Mouse (Mus musculus) intestine, embryonic 16.5 days (tissue): Measurements from ENCODE around the gene Slc47a1. TPM values are rescaled to one million over a fixed set of nuclear protein-coding genes. Genes with fewer than 3 reads are reported as not detected.

Experiments used
- ATAC-seq: fragments of 200-750 bp; cut with Nextera tagmentation; 2 replicates; pipeline ENCODE4 v1.8.0; 2017; ENCODE audit warnings: moderate TSS enrichment, moderate library complexity
- H3K27ac ChIP-seq: fragments of 300-500 bp; sonication (generic); 2 replicates; pipeline ENCODE4 v1.5.1; 2014; ENCODE audit warnings: mild to moderate bottlenecking, low read length
- H3K27me3 ChIP-seq: fragments of 300-500 bp; sonication (generic); replicated peaks from 2 replicates; pipeline ENCODE4 v1.6.1; 2014; ENCODE audit warnings: low read length, control low read depth, mixed read lengths; ENCODE audit not compliant: control insufficient read depth, insufficient read depth
- H3K36me3 ChIP-seq: fragments of 300-500 bp; sonication (generic); 2 replicates; pipeline ENCODE4 v1.6.1; 2014; ENCODE audit warnings: low read length, control low read depth; ENCODE audit not compliant: control insufficient read depth, insufficient read depth
- H3K4me1 ChIP-seq: fragments of 300-500 bp; sonication (generic); 2 replicates; pipeline ENCODE4 v1.6.1; 2014; ENCODE audit warnings: low read length, control low read depth, mixed read lengths; ENCODE audit not compliant: control insufficient read depth, insufficient read depth
- H3K4me2 ChIP-seq: fragments of 300-500 bp; sonication (generic); 2 replicates; pipeline ENCODE4 v1.6.1; 2014; ENCODE audit warnings: low read depth, low read length, control low read depth
- H3K4me3 ChIP-seq: fragments of 300-500 bp; sonication (generic); 2 replicates; pipeline ENCODE4 v1.5.1; 2014; ENCODE audit warnings: mild to moderate bottlenecking, low read length
- H3K9ac ChIP-seq: fragments of 300-500 bp; sonication (generic); 2 replicates; pipeline ENCODE4 v1.6.1; 2014; ENCODE audit warnings: low read depth, low read length
- H3K9me3 ChIP-seq: fragments of 300-500 bp; sonication (generic); 2 replicates; pipeline ENCODE4 v1.6.1; 2016; ENCODE audit warnings: low read length, control low read depth; ENCODE audit not compliant: control insufficient read depth
- WGBS: fragments of 180-500 bp; shearing (Covaris S2); extraction: QIAGEN DNeasy Blood & Tissue Kit; methylation state at CpG from one replicate; pipeline ENCODE4 v1.1.7; 2014; 5-methylcytosine and 5-hydroxymethylcytosine counted together
- polyA plus RNA-seq: library from polyadenylated mRNA; unstranded; fragments of >200 nt; fragmentation: Nextera tagmentation; extraction: Ambion mirVana; gene quantifications from 2 replicates; pipeline ENCODE4 v1.2.1, GENCODE M21; 2015

Gene Slc47a1
- polyA plus RNA-seq, 1 experiment from 2014 or later, result 12.5 TPM

DNA sequence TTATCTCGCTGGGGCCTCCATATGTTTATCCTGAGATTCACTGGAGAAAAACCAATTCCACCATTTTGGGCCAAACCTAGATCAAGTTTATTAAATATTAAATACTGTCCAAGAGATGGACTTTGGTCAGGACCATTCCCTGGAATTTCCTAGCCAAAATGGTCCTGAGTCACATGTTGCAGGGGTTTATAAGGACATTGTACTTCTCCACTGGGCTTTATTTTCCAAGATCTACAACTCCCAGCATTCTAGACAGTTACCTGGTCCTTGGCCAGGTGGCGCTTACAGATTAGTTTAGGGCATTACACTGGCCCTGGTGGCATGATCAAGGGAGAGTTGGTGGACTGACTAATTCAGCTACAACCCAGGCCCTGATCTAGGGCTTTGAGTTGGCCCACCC lies 82.6 kb downstream of the Slc47a1 start:
- ATAC-seq, result no peak
- no peak overlapping the region for H3K4me2 ChIP-seq
- WGBS, result 92% methylated on average over 2 of the region's 2 CpGs

DNA sequence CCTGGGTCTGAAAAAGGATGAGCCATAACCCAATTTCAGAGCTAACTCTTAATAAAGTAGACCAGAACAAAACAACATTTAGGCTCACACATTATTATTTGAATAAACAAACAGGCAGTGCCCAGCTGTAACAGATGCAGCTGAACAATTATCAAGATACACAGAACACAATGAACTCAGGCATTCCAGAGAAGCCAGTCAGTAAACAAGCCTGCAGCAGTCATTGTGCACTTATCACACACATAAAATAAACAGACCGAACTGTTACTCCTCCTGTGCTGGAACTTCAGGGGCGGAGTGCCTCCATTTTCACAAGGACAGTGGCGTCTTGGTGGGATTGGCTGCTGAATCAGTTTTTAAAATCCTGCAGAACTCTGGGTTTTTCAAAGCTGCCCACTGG lies 83.7 kb downstream of the Slc47a1 start:
- no peak overlapping the region for H3K4me3 ChIP-seq
- H3K4me2 ChIP-seq, result no peak overlapping the region
- H3K9ac ChIP-seq, result no peak overlapping the region
- 60% methylated on average over 3 of the region's 3 CpGs for WGBS
- 0 out of 2 replicates have a peak, but pooled peaks cover 3% of the 10 kb centered on the region for H3K9me3 ChIP-seq
- no peaks in the 10 kb centered on the region for H3K4me1 ChIP-seq
- H3K27me3 ChIP-seq, result no peaks in the 10 kb centered on the region
- H3K27ac ChIP-seq, result no peak overlapping the region
- H3K36me3 ChIP-seq, result no peaks in the 10 kb centered on the region
- no peak for ATAC-seq

More for the DNA sequence above, 82.6 kb downstream of the Slc47a1 start:
- H3K36me3 ChIP-seq, result no peaks in the 10 kb centered on the region
- H3K4me3 ChIP-seq, result no peak overlapping the region
- H3K27me3 ChIP-seq, result no peaks in the 10 kb centered on the region
- no peak overlapping the region for H3K27ac ChIP-seq
- no peak overlapping the region for H3K9ac ChIP-seq
- peaks cover 5% of the 10 kb centered on the region; the same call in 1 of the 2 replicates for H3K4me1 ChIP-seq
- H3K9me3 ChIP-seq, result 0 out of 2 replicates have a peak, but pooled peaks cover 3% of the 10 kb centered on the region

Other genes starting within 250 kb of the Slc47a1 start
- gene Usp22, start 203.3 kb downstream of the Slc47a1 start, polyA plus RNA-seq, result 72.5 and 80.2 TPM in 2 replicates
- 0.07 and 0.12 TPM in 2 replicates for gene Aldh3a1, start 170.8 kb downstream of the Slc47a1 start, polyA plus RNA-seq
- 63.7 and 66.0 TPM in 2 replicates for gene Aldh3a2, start 110.9 kb downstream of the Slc47a1 start, polyA plus RNA-seq
- gene Slc47a2, start 35.5 kb downstream of the Slc47a1 start, polyA plus RNA-seq, result not detected in 2 replicates
- 0.88 and 1.1 TPM in 2 replicates for gene Rnf112, start 75.8 kb upstream of the Slc47a1 start, polyA plus RNA-seq
- gene Mfap4, start 107.1 kb upstream of the Slc47a1 start, polyA plus RNA-seq, result 229 and 237 TPM in 2 replicates
- gene Mapk7, start 116.1 kb upstream of the Slc47a1 start, polyA plus RNA-seq, result 34.2 and 34.9 TPM in 2 replicates
- 18.9 and 19.2 TPM in 2 replicates for gene B9d1, start 126.8 kb upstream of the Slc47a1 start, polyA plus RNA-seq
- 13.9 and 15.6 TPM in 2 replicates for gene Epn2, start 201.3 kb upstream of the Slc47a1 start, polyA plus RNA-seq